Mouse (Mus musculus): ENCODE results near the gene Nacad. TPM values are rescaled to one million over a fixed set of nuclear protein-coding genes. Genes with fewer than 3 reads are reported as not detected.

The Nacad gene
- polyA plus RNA-seq, 1 experiment from 2014 or later, result 1.6 TPM

DNA sequence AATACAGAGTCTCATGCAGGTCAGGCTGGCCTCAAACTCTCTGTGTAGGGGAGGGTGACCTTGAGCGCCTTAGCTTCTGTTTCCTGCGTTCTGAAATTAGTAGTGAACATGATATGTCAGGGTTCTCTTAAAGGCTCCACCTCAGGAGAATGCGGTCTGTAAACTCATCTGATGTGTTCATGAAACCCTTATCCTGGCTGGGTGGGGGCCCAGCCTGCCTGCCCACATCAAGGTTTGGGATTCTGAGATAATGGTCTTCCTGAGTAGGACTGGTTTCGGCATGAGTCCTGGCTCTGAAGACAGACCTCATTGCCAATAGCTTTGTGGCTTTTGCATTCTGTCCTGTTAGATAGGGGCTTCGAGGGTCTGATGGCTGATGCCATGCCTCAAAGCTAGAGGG is 10.5 kb downstream of the Nacad start:
- 0 out of 2 replicates have a peak overlapping the region, but pooled peaks have one; percentile 4 for H3K4me2 ChIP-seq (ENCODE audit: low read depth, low read length)
- ATAC-seq (peak; percentile 26), DNase-seq (no peak)
- no peak overlapping the region for H3K9ac ChIP-seq (replicated peaks)
- peaks cover 82% of the 10 kb centered on the region for H3K36me3 ChIP-seq (replicated peaks; ENCODE audit: insufficient read depth, low read length)
- no peaks in the 10 kb centered on the region for H3K9me3 ChIP-seq (ENCODE audit: low read length)
- H3K4me1 ChIP-seq (ENCODE audit: insufficient read depth), result peaks cover 12% of the 10 kb centered on the region
- TF ChIP-seq EP300 (IDR thresholded peaks at IDR 0.05; ENCODE audit: low read depth) (peak; percentile 21; the same call in 1 of the 2 replicates), CTCF (IDR thresholded peaks at IDR 0.05; ENCODE audit: low read depth) (no peak)
- WGBS (ENCODE audit: insufficient replicate concordance), result 68% methylated on average over 5 of the region's 5 CpGs
- 0 out of 2 replicates have a peak overlapping the region, but pooled peaks have one; percentile 7 for H3K27ac ChIP-seq (ENCODE audit: low read depth)
- H3K4me3 ChIP-seq (ENCODE audit: low read depth, low read length), result no peak overlapping the region
- no peaks in the 10 kb centered on the region for H3K27me3 ChIP-seq (ENCODE audit: insufficient read depth, low read length)

- Histone ChIP-seq H3K9ac (replicated peaks) (no peak overlapping the region), H3K27ac (ENCODE audit: low read depth) (0 out of 2 replicates have a peak overlapping the region, but pooled peaks have one; percentile 7)
- no peak for TF ChIP-seq CTCF (IDR thresholded peaks at IDR 0.05; ENCODE audit: low read depth)
- TF ChIP-seq EP300 (IDR thresholded peaks at IDR 0.05; ENCODE audit: low read depth), result no peak
Observed at GRCm38 (mm10) chr11:6594845-6595244, 11.0 kb downstream of the Nacad start.

GRCm38 (mm10) chr11:6593406-6593805 is 12.4 kb downstream of the Nacad start:
- TF ChIP-seq EP300 (IDR thresholded peaks at IDR 0.05; ENCODE audit: low read depth), result no peak
- no peak for TF ChIP-seq CTCF (IDR thresholded peaks at IDR 0.05; ENCODE audit: low read depth)
- Histone ChIP-seq H3K4me3 (ENCODE audit: low read depth, low read length) (no peak overlapping the region), H3K36me3 (replicated peaks; ENCODE audit: insufficient read depth, low read length) (peaks cover 98% of the 10 kb centered on the region), H3K9me3 (ENCODE audit: low read length) (no peaks in the 10 kb centered on the region), H3K27ac (ENCODE audit: low read depth) (no peak overlapping the region), H3K4me1 (ENCODE audit: insufficient read depth) (peaks cover 20% of the 10 kb centered on the region), H3K9ac (replicated peaks) (no peak overlapping the region), H3K4me2 (ENCODE audit: low read depth, low read length) (no peak overlapping the region), H3K27me3 (ENCODE audit: insufficient read depth, low read length) (no peaks in the 10 kb centered on the region)
- ATAC-seq (no peak), DNase-seq (no peak)
- 80% methylated on average over 11 of the region's 11 CpGs for WGBS (ENCODE audit: insufficient replicate concordance)

More at GRCm38 (mm10) chr11:6594845-6595244, 11.0 kb downstream of the Nacad start:
- 0 out of 2 replicates have a peak overlapping the region, but pooled peaks have one; percentile 4 for H3K4me2 ChIP-seq (ENCODE audit: low read depth, low read length)
- H3K4me1 ChIP-seq (ENCODE audit: insufficient read depth), result peaks cover 17% of the 10 kb centered on the region
- H3K9me3 ChIP-seq (ENCODE audit: low read length), result no peaks in the 10 kb centered on the region
- DNase-seq (no peak), ATAC-seq (no peak)
- no peaks in the 10 kb centered on the region for H3K27me3 ChIP-seq (ENCODE audit: insufficient read depth, low read length)
- no peak overlapping the region for H3K4me3 ChIP-seq (ENCODE audit: low read depth, low read length)
- WGBS (ENCODE audit: insufficient replicate concordance), result 78% methylated on average over 6 of the region's 6 CpGs
- peaks cover 87% of the 10 kb centered on the region for H3K36me3 ChIP-seq (replicated peaks; ENCODE audit: insufficient read depth, low read length)

- peak; percentile 80 for ATAC-seq
- 47% methylated on average over 10 of the region's 10 CpGs for WGBS (ENCODE audit: insufficient replicate concordance)
- peaks cover 26% of the 10 kb centered on the region for H3K4me1 ChIP-seq (ENCODE audit: insufficient read depth)
- no peaks in the 10 kb centered on the region for H3K27me3 ChIP-seq (ENCODE audit: insufficient read depth, low read length)
- H3K36me3 ChIP-seq (replicated peaks; ENCODE audit: insufficient read depth, low read length), result peaks cover 85% of the 10 kb centered on the region
- no peak for DNase-seq
- peak overlapping the region; percentile 32; the same call in 1 of the 2 replicates for H3K4me2 ChIP-seq (ENCODE audit: low read depth, low read length)
- H3K4me3 ChIP-seq (ENCODE audit: low read depth, low read length), result no peak overlapping the region
- H3K9ac ChIP-seq (replicated peaks), result no peak overlapping the region
- H3K9me3 ChIP-seq (ENCODE audit: low read length), result no peaks in the 10 kb centered on the region
- H3K27ac ChIP-seq (ENCODE audit: low read depth), result 0 out of 2 replicates have a peak overlapping the region, but pooled peaks have one; percentile 34
- TF ChIP-seq EP300 (IDR thresholded peaks at IDR 0.05; ENCODE audit: low read depth) (peak; percentile 82), CTCF (IDR thresholded peaks at IDR 0.05; ENCODE audit: low read depth) (no peak)
Observed at GRCm38 (mm10) chr11:6590933-6591675, 14.7 kb downstream of the Nacad start.

GRCm38 (mm10) chr11:6589838-6590237 is 16.0 kb downstream of the Nacad start:
- H3K27me3 ChIP-seq (ENCODE audit: insufficient read depth, low read length), result no peaks in the 10 kb centered on the region
- no peak overlapping the region for H3K27ac ChIP-seq (ENCODE audit: low read depth)
- H3K4me2 ChIP-seq (ENCODE audit: low read depth, low read length), result peak overlapping the region; percentile 18; the same call in 1 of the 2 replicates
- no peak for TF ChIP-seq EP300 (IDR thresholded peaks at IDR 0.05; ENCODE audit: low read depth)
- TF ChIP-seq CTCF (IDR thresholded peaks at IDR 0.05; ENCODE audit: low read depth), result no peak
- 69% methylated on average over 7 of the region's 7 CpGs for WGBS (ENCODE audit: insufficient replicate concordance)
- H3K4me1 ChIP-seq (ENCODE audit: insufficient read depth), result peaks cover 30% of the 10 kb centered on the region
- no peak overlapping the region for H3K9ac ChIP-seq (replicated peaks)
- ATAC-seq (peak; percentile 43), DNase-seq (no peak)
- no peak overlapping the region for H3K4me3 ChIP-seq (ENCODE audit: low read depth, low read length)
- no peaks in the 10 kb centered on the region for H3K9me3 ChIP-seq (ENCODE audit: low read length)
- H3K36me3 ChIP-seq (replicated peaks; ENCODE audit: insufficient read depth, low read length), result peaks cover 83% of the 10 kb centered on the region

- Histone ChIP-seq H3K9me3 (ENCODE audit: low read length) (no peaks in the 10 kb centered on the region), H3K9ac (replicated peaks) (no peak overlapping the region), H3K36me3 (replicated peaks; ENCODE audit: insufficient read depth, low read length) (peaks cover 77% of the 10 kb centered on the region), H3K4me2 (ENCODE audit: low read depth, low read length) (no peak overlapping the region), H3K27me3 (ENCODE audit: insufficient read depth, low read length) (no peaks in the 10 kb centered on the region), H3K27ac (ENCODE audit: low read depth) (no peak overlapping the region), H3K4me3 (ENCODE audit: low read depth, low read length) (no peak overlapping the region), H3K4me1 (ENCODE audit: insufficient read depth) (peaks cover 36% of the 10 kb centered on the region)
- WGBS (ENCODE audit: insufficient replicate concordance), result 87% methylated on average over 7 of the region's 7 CpGs
- no peak for TF ChIP-seq CTCF (IDR thresholded peaks at IDR 0.05; ENCODE audit: low read depth)
- TF ChIP-seq EP300 (IDR thresholded peaks at IDR 0.05; ENCODE audit: low read depth), result no peak
- no peak for DNase-seq
- no peak for ATAC-seq
Observed at GRCm38 (mm10) chr11:6588295-6588694, 17.6 kb downstream of the Nacad start.

Measured in liver, postnatal 0 days (tissue).